Mouse (Mus musculus) intestine, postnatal 0 days (tissue): ENCODE results near the gene Stxbp2. TPM values are rescaled to one million over a fixed set of nuclear protein-coding genes. Genes with fewer than 3 reads are reported as not detected.

Experiments
- ATAC-seq: fragments of 200-750 bp; cut with Nextera tagmentation; 2 replicates; pipeline ENCODE4 v1.8.0; 2017; ENCODE audit warnings: mild to moderate bottlenecking, moderate TSS enrichment, moderate library complexity
- H3K27ac ChIP-seq: fragments of 300-500 bp; sonication (generic); 2 replicates; pipeline ENCODE4 v1.5.1; 2014; ENCODE audit warnings: mild to moderate bottlenecking, low read depth, low read length, moderate library complexity
- H3K27me3 ChIP-seq: fragments of 300-500 bp; sonication (generic); replicated peaks from 2 replicates; pipeline ENCODE4 v1.6.1; 2014; ENCODE audit warnings: low read length, mixed read lengths; ENCODE audit not compliant: control insufficient read depth, insufficient read depth
- H3K36me3 ChIP-seq: fragments of 300-500 bp; sonication (generic); 2 replicates; pipeline ENCODE4 v1.6.1; 2014; ENCODE audit warnings: mild to moderate bottlenecking, moderate library complexity; ENCODE audit not compliant: control insufficient read depth, insufficient read depth
- H3K4me1 ChIP-seq: fragments of 300-500 bp; sonication (generic); replicated peaks from 2 replicates; pipeline ENCODE4 v1.6.1; 2014; ENCODE audit warnings: antibody characterized with exemption, low read length, mixed read lengths; ENCODE audit not compliant: control insufficient read depth, insufficient read depth
- H3K4me2 ChIP-seq: fragments of 300-500 bp; sonication (generic); replicated peaks from 2 replicates; pipeline ENCODE4 v1.6.1; 2014; ENCODE audit warnings: low read depth, mild to moderate bottlenecking, moderate library complexity
- H3K4me3 ChIP-seq: fragments of 300-500 bp; sonication (generic); 2 replicates; pipeline ENCODE4 v1.5.1; 2014; ENCODE audit warnings: low read depth, low read length
- H3K9ac ChIP-seq: fragments of 300-500 bp; sonication (generic); 2 replicates; pipeline ENCODE4 v1.6.1; 2014; ENCODE audit warnings: mild to moderate bottlenecking, low read depth, low read length
- H3K9me3 ChIP-seq: fragments of 300-500 bp; sonication (generic); 2 replicates; pipeline ENCODE4 v1.6.1; 2016; ENCODE audit warnings: mixed run types; ENCODE audit not compliant: control insufficient read depth
- CTCF ChIP-seq: sonication (generic); IDR thresholded peaks from 2 replicates; pipeline ENCODE4 v1.5.1; 2016; ENCODE audit warnings: low read depth, mild to moderate bottlenecking, control low read depth, antibody characterized with exemption, moderate library complexity
- WGBS: fragments of 180-500 bp; shearing (Covaris S2); extraction: QIAGEN DNeasy Blood & Tissue Kit; methylation state at CpG from one replicate; pipeline ENCODE4 v1.1.7; 2014; 5-methylcytosine and 5-hydroxymethylcytosine counted together
- polyA plus RNA-seq: library from polyadenylated mRNA; unstranded; fragments of >200 nt; fragmentation: Nextera tagmentation; extraction: Ambion mirVana; gene quantifications from 2 replicates; pipeline ENCODE4 v1.2.1, GENCODE M21; 2015

Stxbp2 gene
- polyA plus RNA-seq, 1 experiment from 2014 or later, result 163 TPM

DNA sequence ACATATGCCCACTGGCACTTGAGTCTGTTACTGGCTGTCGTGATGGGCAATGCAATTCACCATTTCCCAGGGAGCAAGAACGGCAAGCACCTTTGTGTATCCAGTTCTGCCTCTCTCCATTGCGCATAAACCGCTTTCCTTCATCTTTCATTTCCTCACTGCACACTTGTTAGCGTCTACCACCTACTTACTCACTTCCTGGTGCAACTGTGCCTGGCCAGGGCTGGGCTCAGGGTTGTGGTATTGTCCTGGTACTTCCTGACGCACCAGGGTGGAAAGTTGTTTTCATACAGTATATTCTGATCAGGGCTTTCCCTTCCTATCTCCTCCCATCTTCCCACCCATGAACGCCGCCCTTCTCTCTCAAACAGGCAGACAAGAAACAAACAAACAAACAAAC, 30.1 kb downstream of the Stxbp2 start:
- ATAC-seq, result no peak
- Histone ChIP-seq H3K4me3 (no peak overlapping the region), H3K9ac (no peak overlapping the region), H3K27me3 (0 out of 2 replicates have a peak, but pooled peaks cover under 1% of the 10 kb centered on the region), H3K4me1 (no peaks in the 10 kb centered on the region), H3K9me3 (no peaks in the 10 kb centered on the region), H3K36me3 (no peaks in the 10 kb centered on the region), H3K4me2 (no peak overlapping the region), H3K27ac (no peak overlapping the region)
- no peak for TF ChIP-seq CTCF
- 72% methylated on average over 8 of the region's 8 CpGs for WGBS

DNA sequence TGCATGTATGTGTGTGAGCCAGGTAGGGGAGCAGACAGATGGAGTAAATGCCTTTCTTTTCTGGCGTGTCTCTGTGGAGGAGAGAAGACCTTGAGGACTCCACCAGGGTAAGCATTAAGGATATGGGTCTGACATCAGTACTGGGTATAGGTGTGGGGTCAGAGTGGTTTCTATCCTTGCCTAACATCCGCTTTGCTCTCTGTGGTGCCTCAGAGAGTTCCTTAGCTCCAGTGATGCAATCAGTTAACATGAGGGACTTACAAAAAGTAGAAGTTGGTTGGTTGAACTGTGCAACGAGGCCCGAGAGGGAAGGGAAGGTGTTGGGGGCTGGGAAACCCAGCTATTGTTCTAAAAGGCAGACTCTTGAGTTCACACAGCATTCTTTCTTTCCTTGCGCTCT, 33.6 kb downstream of the Stxbp2 start:
- Histone ChIP-seq H3K4me1 (no peaks in the 10 kb centered on the region), H3K27ac (no peak overlapping the region), H3K36me3 (no peaks in the 10 kb centered on the region), H3K4me2 (no peak overlapping the region), H3K9ac (no peak overlapping the region), H3K9me3 (no peaks in the 10 kb centered on the region), H3K27me3 (no peaks in the 10 kb centered on the region), H3K4me3 (no peak overlapping the region)
- ATAC-seq, result no peak
- no peak for TF ChIP-seq CTCF
- 39% methylated on average over 5 of the region's 5 CpGs for WGBS

DNA sequence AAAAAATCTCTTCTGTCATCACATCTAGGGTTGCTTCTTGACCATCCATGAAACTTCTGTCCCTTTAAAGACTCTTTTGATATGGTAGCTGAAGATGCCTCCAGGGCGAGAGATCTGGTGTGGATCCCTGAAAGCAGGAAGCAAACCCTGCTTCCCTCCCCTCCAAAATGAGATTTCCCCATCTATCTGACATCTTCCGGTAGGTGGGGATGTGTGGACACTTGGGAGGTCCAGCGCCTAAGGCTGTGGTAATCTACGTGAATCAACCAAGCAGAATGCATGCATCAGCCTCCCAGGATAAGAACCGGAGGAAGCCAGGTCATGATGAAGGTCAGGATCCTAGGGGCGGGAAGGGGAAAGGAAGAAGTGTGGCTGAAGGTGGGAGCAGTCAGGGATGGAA, 34.8 kb downstream of the Stxbp2 start, which contains the start of gene Mcemp1:
TSS of gene Mcemp1 (plus strand) at position 248 of the 400 bp plus-strand sequence.
- no peaks in the 10 kb centered on the region for H3K27me3 ChIP-seq
- H3K4me3 ChIP-seq, result no peak within 1 kb of the TSS
- H3K4me1 ChIP-seq, result no peaks in the 10 kb centered on the region
- 71% methylated on average over 6 of the region's 6 CpGs for WGBS
- H3K9me3 ChIP-seq, result no peaks in the 10 kb centered on the region
- TF ChIP-seq CTCF, result no peak
- ATAC-seq, result no peak
- H3K27ac ChIP-seq, result no peak within 1 kb of the TSS
- no peaks in the 10 kb centered on the region for H3K36me3 ChIP-seq
- H3K4me2 ChIP-seq, result no peak within 1 kb of the TSS
- H3K9ac ChIP-seq, result no peak within 1 kb of the TSS

DNA sequence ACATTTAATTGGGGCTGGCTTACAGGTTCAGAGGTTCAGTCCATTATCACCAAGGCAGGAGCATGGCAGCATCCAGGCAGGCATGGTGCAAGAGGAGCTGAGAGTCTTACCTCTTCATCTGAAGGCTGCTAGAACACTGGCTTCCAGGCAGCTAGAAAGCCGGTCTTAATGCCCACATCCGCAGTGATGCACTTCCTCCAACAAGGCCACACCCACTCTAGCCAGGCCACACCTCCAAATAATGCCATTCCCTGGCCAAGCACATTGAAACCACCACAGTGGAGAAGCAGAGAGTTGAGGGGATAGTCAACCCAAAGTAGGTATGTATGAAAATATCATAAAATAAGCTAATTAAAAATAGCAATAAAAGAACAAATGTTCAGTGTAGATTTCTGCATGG, 39.6 kb downstream of the Stxbp2 start:
- Histone ChIP-seq H3K4me3 (no peak overlapping the region), H3K4me1 (no peaks in the 10 kb centered on the region), H3K27ac (no peak overlapping the region), H3K9me3 (no peaks in the 10 kb centered on the region), H3K9ac (no peak overlapping the region), H3K36me3 (no peaks in the 10 kb centered on the region), H3K4me2 (no peak overlapping the region), H3K27me3 (no peaks in the 10 kb centered on the region)
- no peak for ATAC-seq
- 85% methylated on average over 2 of the region's 2 CpGs for WGBS
- TF ChIP-seq CTCF, result no peak

GRCm38 (mm10) chr8:3671980-3672491, 41.3 kb downstream of the Stxbp2 start, which contains the start of gene Fcor:
Gene Fcor, minus strand, starts transcription at chr8:3672362.
- no peaks in the 10 kb centered on the region for H3K9me3 ChIP-seq
- H3K36me3 ChIP-seq, result no peaks in the 10 kb centered on the region
- peak within 1 kb of the TSS; percentile 76 for H3K4me2 ChIP-seq
- under 1% methylated on average over 23 of the region's 23 CpGs for WGBS
- peak; percentile 94 for TF ChIP-seq CTCF
- ATAC-seq, result peak; percentile 72
- no peaks in the 10 kb centered on the region for H3K27me3 ChIP-seq
- H3K27ac ChIP-seq, result no peak within 1 kb of the TSS
- no peaks in the 10 kb centered on the region for H3K4me1 ChIP-seq
- peak within 1 kb of the TSS; percentile 35 for H3K9ac ChIP-seq
- peak within 1 kb of the TSS; percentile 48 for H3K4me3 ChIP-seq

DNA sequence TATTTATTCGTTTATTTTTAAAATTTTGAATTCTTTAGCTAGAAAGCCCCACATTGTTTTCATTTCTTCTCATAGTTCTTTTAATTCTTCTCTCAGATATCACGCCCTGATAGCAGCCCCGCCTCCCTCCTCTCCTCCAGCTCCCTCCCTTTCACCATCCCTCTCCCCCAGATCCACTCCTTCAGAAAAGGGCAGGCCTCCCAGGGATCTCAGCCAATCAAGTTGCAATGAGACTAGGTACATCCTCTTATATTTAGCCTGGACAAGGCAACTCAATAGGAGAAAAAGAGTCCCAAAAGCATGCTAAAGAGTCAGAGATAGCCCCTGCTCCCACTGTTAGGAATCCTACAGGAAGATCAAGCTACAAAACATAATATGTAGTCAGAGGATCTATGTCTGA, 43.9 kb downstream of the Stxbp2 start:
- H3K9ac ChIP-seq, result no peak overlapping the region
- H3K36me3 ChIP-seq, result peaks cover 13% of the 10 kb centered on the region
- TF ChIP-seq CTCF, result no peak
- no peaks in the 10 kb centered on the region for H3K27me3 ChIP-seq
- 51% methylated on average over 3 of the region's 3 CpGs for WGBS
- H3K4me1 ChIP-seq, result no peaks in the 10 kb centered on the region
- no peak overlapping the region for H3K4me2 ChIP-seq
- H3K27ac ChIP-seq, result no peak overlapping the region
- H3K4me3 ChIP-seq, result no peak overlapping the region
- no peak for ATAC-seq
- H3K9me3 ChIP-seq, result no peaks in the 10 kb centered on the region
